Mouse (Mus musculus): ENCODE measurements at regions not wholly inside any gene's neighbourhood (a gene's known extent, or its start where the extent isn't known, plus 50 kb on each side); places are given as distances from the start of the nearest gene placed in this dataset.

- TF ChIP-seq CTCF (IDR thresholded peaks at IDR 0.05; ENCODE audit: low read depth, low read length) (no peak), POLR2AphosphoS5 (IDR thresholded peaks at IDR 0.05; ENCODE audit: insufficient replicate concordance, low read depth, low read length) (no peak), GATA1 (IDR thresholded peaks at IDR 0.05; ENCODE audit: borderline replicate concordance, low read length) (no peak), TAL1 (conservative IDR thresholded peaks at IDR 0.05; ENCODE audit: low read depth, low read length) (no peak)
Observed at GRCm38 (mm10) chrX:142599377-142599776, 81.8 kb upstream of the Tmem164 start.
